ENCODE assay signal across 31 mouse cellular contexts in the genomic region with DNA sequence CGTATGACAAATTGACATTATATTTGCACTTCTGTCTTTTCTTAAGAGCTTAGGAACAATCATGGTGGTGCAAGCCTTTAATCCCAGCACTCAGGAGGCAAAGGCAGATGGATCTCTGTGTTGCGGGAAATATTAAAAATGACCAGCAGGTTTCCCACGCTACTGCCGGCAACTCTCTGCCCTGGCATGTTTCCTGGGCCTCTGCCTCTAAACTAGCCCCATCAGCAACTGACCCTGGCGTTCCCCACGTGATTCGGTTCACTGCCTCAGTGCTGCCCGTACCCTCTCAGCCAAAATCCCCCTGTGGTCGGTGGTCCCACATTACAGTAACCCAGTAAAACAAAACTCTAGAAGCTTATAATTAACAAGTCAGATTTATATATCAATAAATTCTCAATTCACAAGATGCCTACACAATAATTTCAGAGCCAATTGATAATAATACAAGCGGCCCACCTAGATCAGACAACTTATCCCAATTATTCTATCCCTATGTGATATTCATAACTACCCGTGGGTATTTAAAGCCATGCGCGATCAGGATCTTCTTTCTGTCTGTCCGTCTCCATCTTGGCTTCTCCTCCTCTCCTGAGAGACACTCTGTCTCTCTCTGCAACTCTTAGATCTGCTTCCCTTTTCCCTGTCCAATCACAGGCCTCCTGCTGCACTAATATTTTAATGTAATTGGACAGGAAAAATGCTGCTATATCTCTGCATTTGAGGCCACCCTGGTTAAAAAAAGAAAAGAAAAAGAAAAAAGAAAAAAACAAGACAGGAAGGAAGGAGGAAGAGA.
"Had no signal": no experiment of that assay in that cellular context is flagged by ENCODE, and none has a peak within 500 bp of the region (broad histone marks: within the 10 kb centered on the region; RNA-seq: fewer than 3 reads in every experiment).

No protein-coding gene starts in this region.

- H3K27ac ChIP-seq: limb, embryonic 10.5 days; limb, embryonic 12.5 days; limb, embryonic 13.5 days; limb, embryonic 15.5 days; liver, embryonic 12.5 days; liver, embryonic 13.5 days; liver, embryonic 14.5 days; liver, embryonic 15.5 days; lung, embryonic 15.5 days; macrophage; midbrain, embryonic 10.5 days; midbrain, embryonic 12.5 days; midbrain, embryonic 13.5 days; midbrain, embryonic 15.5 days had no signal

- ATAC-seq: liver, embryonic 12.5 days; liver, postnatal 0 days; lung, postnatal 0 days; midbrain, embryonic 13.5 days; midbrain, embryonic 15.5 days; midbrain, embryonic 16.5 days had no signal

- H3K36me3 ChIP-seq: limb, embryonic 12.5 days; limb, embryonic 13.5 days; limb, embryonic 15.5 days; liver, embryonic 15.5 days; lung, embryonic 15.5 days; midbrain, embryonic 12.5 days; midbrain, embryonic 13.5 days; midbrain, embryonic 15.5 days had no signal

- DNase-seq: left cerebral cortex, postnatal 4 days; liver; liver, embryonic 13.5 days; liver, postnatal 0 days; lung, adult 18-20 months; lung, adult 2 months; lung, postnatal 10 days; lung, postnatal 14 days; lung, postnatal 36 days; lung, postnatal 4 days; midbrain, embryonic 14.5 days had no signal

- H3K9me3 ChIP-seq: limb, embryonic 10.5 days; limb, embryonic 12.5 days; limb, embryonic 13.5 days; limb, embryonic 15.5 days; liver, embryonic 12.5 days; liver, embryonic 13.5 days; liver, embryonic 15.5 days; lung, embryonic 15.5 days; megakaryocyte, embryonic 14.5 days; midbrain, embryonic 10.5 days; midbrain, embryonic 12.5 days; midbrain, embryonic 13.5 days; midbrain, embryonic 15.5 days had no signal

- H3K4me2 ChIP-seq: limb, embryonic 12.5 days; limb, embryonic 13.5 days; limb, embryonic 15.5 days; liver, embryonic 11.5 days; liver, embryonic 12.5 days; liver, embryonic 13.5 days; liver, embryonic 15.5 days; lung, embryonic 14.5 days; lung, embryonic 15.5 days; midbrain, embryonic 11.5 days; midbrain, embryonic 12.5 days; midbrain, embryonic 13.5 days; midbrain, embryonic 15.5 days had no signal

- H3K27me3 ChIP-seq: limb, embryonic 12.5 days; limb, embryonic 13.5 days; limb, embryonic 15.5 days; liver, embryonic 12.5 days; liver, embryonic 13.5 days; liver, embryonic 15.5 days; lung, embryonic 15.5 days; megakaryocyte, embryonic 14.5 days; midbrain, embryonic 12.5 days; midbrain, embryonic 13.5 days; midbrain, embryonic 15.5 days had no signal

- H3K9ac ChIP-seq: limb, embryonic 12.5 days; limb, embryonic 13.5 days; limb, embryonic 15.5 days; liver, embryonic 12.5 days; liver, embryonic 13.5 days; liver, embryonic 14.5 days; liver, embryonic 15.5 days; liver, postnatal 0 days; lung, embryonic 14.5 days; lung, embryonic 15.5 days; midbrain, embryonic 12.5 days; midbrain, embryonic 13.5 days; midbrain, embryonic 15.5 days had no signal

- H3K4me3 ChIP-seq: limb, embryonic 10.5 days; limb, embryonic 12.5 days; limb, embryonic 13.5 days; limb, embryonic 15.5 days; liver, embryonic 12.5 days; liver, embryonic 13.5 days; liver, embryonic 15.5 days; lung, embryonic 15.5 days; megakaryocyte, embryonic 14.5 days; midbrain, embryonic 10.5 days; midbrain, embryonic 12.5 days; midbrain, embryonic 13.5 days; midbrain, embryonic 15.5 days; myocyte had no signal
